Mouse (Mus musculus): ENCODE measurements around the gene Cep83. TPM values are rescaled to one million over a fixed set of nuclear protein-coding genes. Genes with fewer than 3 reads are reported as not detected.

Gene Cep83
- 21.9 and 23.8 TPM in 2 replicates for polyA plus RNA-seq (2015; fragmentation: Nextera tagmentation; extraction: Ambion mirVana)

DNA sequence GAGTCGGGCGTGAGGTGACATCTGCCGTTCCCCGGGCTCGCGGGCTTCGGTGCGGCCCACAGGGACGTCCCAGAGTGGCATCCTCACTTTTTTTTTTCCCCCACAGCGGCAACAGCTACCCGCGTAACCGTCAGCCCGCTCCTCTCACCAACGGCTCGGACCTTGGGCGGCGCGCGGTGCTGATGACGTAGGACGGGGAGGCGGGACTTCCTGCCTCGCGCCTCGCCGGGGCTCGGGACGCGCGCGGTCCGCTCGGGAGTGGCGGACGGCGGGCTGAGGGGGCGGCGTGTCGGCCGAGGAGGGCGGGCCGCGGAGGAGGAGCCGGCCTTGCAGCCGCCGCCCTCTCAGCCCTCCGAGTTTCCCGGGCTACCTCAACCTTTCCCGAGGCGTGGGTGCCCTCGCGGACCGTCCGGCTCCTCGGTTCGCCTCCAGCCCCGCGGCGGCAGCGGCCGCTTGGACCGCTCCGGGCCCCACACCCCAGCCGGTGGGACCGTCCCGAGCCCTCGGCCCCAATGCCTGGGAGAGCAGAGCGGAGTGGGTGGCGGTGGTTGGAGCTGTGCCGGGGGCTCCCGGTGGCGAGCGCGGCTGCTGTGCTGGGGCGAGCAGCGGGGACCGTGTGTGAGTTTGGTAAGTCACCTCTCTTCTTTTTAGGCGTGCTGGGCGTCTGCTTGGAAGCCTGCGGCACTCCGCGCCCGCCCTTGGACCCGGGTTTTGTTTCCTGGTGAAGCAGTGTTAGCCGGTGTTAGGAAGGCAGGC lies at the start of gene Cep83:
Cep83 (plus strand) TSS at position 235 of the 756 bp plus-strand sequence.
- WGBS, result under 1% methylated on average over 63 of the region's 86 CpGs
- peak within 1 kb of the TSS; percentile 93 for H3K4me3 ChIP-seq
- H3K4me1 ChIP-seq, result peaks cover 19% of the 10 kb centered on the region
- H3K27me3 ChIP-seq, result no peaks in the 10 kb centered on the region
- peak within 1 kb of the TSS; percentile 87 for H3K27ac ChIP-seq
- H3K9me3 ChIP-seq (replicated peaks), result no peaks in the 10 kb centered on the region
- H3K9ac ChIP-seq, result peak within 1 kb of the TSS; percentile 95
- peak; percentile 98 for ATAC-seq
- 0 out of 2 replicates have a peak, but pooled peaks cover 2% of the 10 kb centered on the region for H3K36me3 ChIP-seq (ENCODE audit: poor library complexity, severe bottlenecking)
- H3K4me2 ChIP-seq, result peak within 1 kb of the TSS; percentile 86

GRCm38 (mm10) chr10:94639281-94639680 lies 49.2 kb upstream of the Cep83 start:
- H3K9ac ChIP-seq, result no peak overlapping the region
- no peaks in the 10 kb centered on the region for H3K4me1 ChIP-seq
- H3K27me3 ChIP-seq, result no peaks in the 10 kb centered on the region
- no peak overlapping the region for H3K27ac ChIP-seq
- 81% methylated on average over 5 of the region's 5 CpGs for WGBS
- no peak overlapping the region for H3K4me2 ChIP-seq
- ATAC-seq, result no peak
- no peaks in the 10 kb centered on the region for H3K36me3 ChIP-seq (ENCODE audit: poor library complexity, severe bottlenecking)
- no peak overlapping the region for H3K4me3 ChIP-seq
- no peaks in the 10 kb centered on the region for H3K9me3 ChIP-seq (replicated peaks)

DNA sequence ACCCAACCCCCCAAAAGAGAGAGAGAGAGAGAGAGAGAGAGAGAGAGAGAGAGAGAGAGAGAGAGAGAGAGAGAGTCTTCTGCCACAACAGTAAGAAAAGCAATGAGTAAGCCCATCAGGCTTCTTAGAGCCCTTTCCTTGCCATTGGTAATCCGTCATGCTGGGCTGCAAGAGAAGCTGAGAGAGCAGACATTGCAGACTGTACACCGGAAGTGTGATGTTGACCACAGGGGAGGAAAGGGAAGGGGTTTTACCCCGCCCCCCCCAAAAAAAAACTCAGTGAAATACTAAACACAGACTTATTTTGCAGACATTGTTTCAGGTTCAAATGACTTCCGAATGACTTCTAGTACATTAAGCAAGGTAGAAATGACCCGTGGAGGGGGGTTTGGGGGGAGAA lies 48.4 kb upstream of the Cep83 start:
- no peaks in the 10 kb centered on the region for H3K4me1 ChIP-seq
- 78% methylated on average over 5 of the region's 5 CpGs for WGBS
- ATAC-seq, result no peak
- H3K9me3 ChIP-seq (replicated peaks), result no peaks in the 10 kb centered on the region
- H3K36me3 ChIP-seq (ENCODE audit: poor library complexity, severe bottlenecking), result no peaks in the 10 kb centered on the region
- no peak overlapping the region for H3K27ac ChIP-seq
- H3K9ac ChIP-seq, result no peak overlapping the region
- H3K4me3 ChIP-seq, result no peak overlapping the region
- no peak overlapping the region for H3K4me2 ChIP-seq
- H3K27me3 ChIP-seq, result no peaks in the 10 kb centered on the region

DNA sequence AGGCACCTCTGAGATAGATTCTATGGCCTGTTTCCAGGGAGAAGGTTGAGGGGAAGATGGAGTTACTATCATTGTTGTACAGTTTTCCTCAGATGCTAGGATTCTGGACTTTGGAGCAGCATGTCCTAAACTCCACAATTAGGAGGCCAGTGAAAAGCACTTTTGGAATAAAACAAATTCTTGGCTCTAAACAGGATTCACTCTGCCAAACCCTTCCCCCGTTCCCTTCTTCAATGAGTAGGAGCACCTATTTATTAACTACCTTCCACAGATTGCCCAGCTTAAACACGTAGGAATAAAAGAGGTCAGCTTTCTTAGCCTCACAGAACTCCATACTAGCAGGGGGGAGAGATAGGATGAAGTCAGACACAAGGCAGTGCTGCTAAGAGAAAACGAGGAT lies 24.4 kb upstream of the Cep83 start:
- Histone ChIP-seq H3K27me3 (no peaks in the 10 kb centered on the region), H3K9me3 (replicated peaks) (no peaks in the 10 kb centered on the region)
- no peak for ATAC-seq

DNA sequence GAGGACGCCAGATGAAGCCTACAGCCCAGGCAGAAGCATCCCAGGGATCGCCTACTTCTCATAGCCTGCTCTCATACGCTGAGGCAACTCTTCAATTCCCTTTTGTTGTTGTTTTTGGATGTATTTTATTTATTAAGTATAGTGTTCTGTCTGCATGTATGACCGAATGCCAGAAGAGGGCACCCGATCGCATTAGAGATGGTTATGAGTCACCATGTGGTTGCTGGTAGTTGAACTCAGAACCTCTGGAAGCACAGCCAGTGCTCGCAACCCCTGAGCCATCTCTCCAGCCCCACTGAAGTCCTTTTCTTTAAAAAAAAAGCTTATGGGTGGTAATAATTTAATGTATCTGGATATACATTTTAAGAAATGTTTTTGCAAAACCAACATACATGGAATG lies 24.0 kb upstream of the Cep83 start:
- Histone ChIP-seq H3K27ac (no peak overlapping the region), H3K27me3 (no peaks in the 10 kb centered on the region), H3K9ac (no peak overlapping the region), H3K4me3 (no peak overlapping the region), H3K4me2 (no peak overlapping the region), H3K9me3 (replicated peaks) (no peaks in the 10 kb centered on the region), H3K4me1 (no peaks in the 10 kb centered on the region), H3K36me3 (ENCODE audit: poor library complexity, severe bottlenecking) (no peaks in the 10 kb centered on the region)
- WGBS, result 95% methylated on average over 7 of the region's 7 CpGs
- no peak for ATAC-seq

More for the DNA sequence above, 24.4 kb upstream of the Cep83 start:
- Histone ChIP-seq H3K9ac (no peak overlapping the region), H3K4me3 (no peak overlapping the region), H3K27ac (no peak overlapping the region), H3K36me3 (ENCODE audit: poor library complexity, severe bottlenecking) (no peaks in the 10 kb centered on the region), H3K4me1 (no peaks in the 10 kb centered on the region), H3K4me2 (no peak overlapping the region)
- WGBS, result 72% methylated on average over 3 of the region's 3 CpGs

DNA sequence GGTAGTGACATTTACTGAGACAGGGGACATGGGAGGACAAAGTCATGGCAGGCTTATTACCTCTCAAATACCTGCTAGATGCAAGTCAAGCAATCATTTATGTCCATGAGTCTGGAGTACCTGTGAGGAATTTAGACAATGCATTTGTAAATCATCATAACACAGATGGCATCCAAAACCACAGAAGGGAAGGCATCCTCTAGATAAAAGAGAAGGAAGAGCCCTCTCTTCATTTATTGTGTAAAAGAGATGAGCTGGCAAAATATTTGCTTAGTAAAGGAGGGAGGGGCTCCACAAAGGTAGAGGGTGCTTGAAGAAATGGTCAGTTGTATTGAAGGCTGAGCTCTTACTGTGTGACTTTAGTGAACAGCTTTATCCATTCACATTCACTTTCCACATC lies 20.3 kb upstream of the Cep83 start:
- Histone ChIP-seq H3K4me2 (no peak overlapping the region), H3K27me3 (no peaks in the 10 kb centered on the region), H3K9ac (no peak overlapping the region), H3K36me3 (ENCODE audit: poor library complexity, severe bottlenecking) (no peaks in the 10 kb centered on the region), H3K4me3 (no peak overlapping the region), H3K9me3 (replicated peaks) (no peaks in the 10 kb centered on the region), H3K4me1 (no peaks in the 10 kb centered on the region), H3K27ac (no peak overlapping the region)
- ATAC-seq, result no peak

- peak; percentile 83 for ATAC-seq
- 0 out of 2 replicates have a peak, but pooled peaks cover 2% of the 10 kb centered on the region for H3K36me3 ChIP-seq (ENCODE audit: poor library complexity, severe bottlenecking)
- peak overlapping the region; percentile 86 for H3K4me2 ChIP-seq
- no peaks in the 10 kb centered on the region for H3K9me3 ChIP-seq (replicated peaks)
- peak overlapping the region; percentile 93 for H3K4me3 ChIP-seq
- peak overlapping the region; percentile 95 for H3K9ac ChIP-seq
- WGBS, result 2% methylated on average over 20 of the region's 20 CpGs
- H3K27ac ChIP-seq, result peak overlapping the region; percentile 87
- no peaks in the 10 kb centered on the region for H3K27me3 ChIP-seq
- peaks cover 19% of the 10 kb centered on the region for H3K4me1 ChIP-seq
Observed at GRCm38 (mm10) chr10:94687801-94688419, 544 bp upstream of the Cep83 start.

- Histone ChIP-seq H3K9ac (peak overlapping the region; percentile 95), H3K4me1 (peaks cover 19% of the 10 kb centered on the region), H3K27ac (peak overlapping the region; percentile 87), H3K36me3 (ENCODE audit: poor library complexity, severe bottlenecking) (0 out of 2 replicates have a peak, but pooled peaks cover 2% of the 10 kb centered on the region), H3K9me3 (replicated peaks) (no peaks in the 10 kb centered on the region), H3K4me3 (peak overlapping the region; percentile 93), H3K4me2 (peak overlapping the region; percentile 86), H3K27me3 (no peaks in the 10 kb centered on the region)
- ATAC-seq, result no peak
- WGBS, result under 1% methylated on average over 7 of the region's 7 CpGs
Observed at GRCm38 (mm10) chr10:94689176-94689510, 689 bp downstream of the Cep83 start.

DNA sequence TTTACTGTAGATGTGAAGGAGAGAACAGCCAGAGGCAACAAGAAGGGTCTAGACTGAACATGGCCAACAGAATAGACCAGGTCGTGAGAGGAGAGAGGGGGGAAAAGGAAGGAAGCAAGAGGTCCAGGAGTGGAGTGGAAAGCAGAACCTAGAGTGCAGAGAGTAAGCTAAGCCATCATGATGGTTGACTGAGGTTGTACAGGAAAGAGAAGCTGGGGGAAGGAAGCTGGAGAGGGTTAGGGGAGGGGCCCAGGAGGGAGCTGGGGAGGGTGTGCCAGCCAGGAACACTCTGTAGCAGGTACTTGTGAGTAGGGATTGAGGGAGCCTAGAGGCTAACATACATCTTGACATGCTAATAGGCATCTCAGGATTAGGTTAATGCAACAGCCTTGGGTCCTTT lies 1.9 kb downstream of the Cep83 start:
- Histone ChIP-seq H3K27me3 (no peaks in the 10 kb centered on the region), H3K4me2 (peak overlapping the region; percentile 21; the same call in 1 of the 2 replicates), H3K9ac (no peak overlapping the region), H3K4me1 (peaks cover 19% of the 10 kb centered on the region), H3K9me3 (replicated peaks) (0 out of 2 replicates have a peak, but pooled peaks cover 4% of the 10 kb centered on the region), H3K36me3 (ENCODE audit: poor library complexity, severe bottlenecking) (0 out of 2 replicates have a peak, but pooled peaks cover 2% of the 10 kb centered on the region), H3K4me3 (0 out of 2 replicates have a peak overlapping the region, but pooled peaks have one; percentile 3), H3K27ac (no peak overlapping the region)
- ATAC-seq, result no peak
- WGBS, result 75% methylated on average over 1 of the region's 1 CpGs

GRCm38 (mm10) chr10:94692163-94692562 lies 3.7 kb downstream of the Cep83 start:
- H3K4me1 ChIP-seq, result peaks cover 19% of the 10 kb centered on the region
- H3K9me3 ChIP-seq (replicated peaks), result 0 out of 2 replicates have a peak, but pooled peaks cover 4% of the 10 kb centered on the region
- no peak for ATAC-seq
- no peak overlapping the region for H3K27ac ChIP-seq
- H3K9ac ChIP-seq, result no peak overlapping the region
- no peak overlapping the region for H3K4me3 ChIP-seq
- 96% methylated on average over 4 of the region's 4 CpGs for WGBS
- no peaks in the 10 kb centered on the region for H3K27me3 ChIP-seq
- no peak overlapping the region for H3K4me2 ChIP-seq
- 0 out of 2 replicates have a peak, but pooled peaks cover 2% of the 10 kb centered on the region for H3K36me3 ChIP-seq (ENCODE audit: poor library complexity, severe bottlenecking)

- peaks cover 18% of the 10 kb centered on the region for H3K4me1 ChIP-seq
- H3K4me3 ChIP-seq, result no peak overlapping the region
- no peak overlapping the region for H3K27ac ChIP-seq
- no peaks in the 10 kb centered on the region for H3K27me3 ChIP-seq
- H3K9ac ChIP-seq, result no peak overlapping the region
- H3K36me3 ChIP-seq (ENCODE audit: poor library complexity, severe bottlenecking), result no peaks in the 10 kb centered on the region
- H3K4me2 ChIP-seq, result no peak overlapping the region
- no peak for ATAC-seq
- 85% methylated on average over 4 of the region's 4 CpGs for WGBS
- no peaks in the 10 kb centered on the region for H3K9me3 ChIP-seq (replicated peaks)
Observed at GRCm38 (mm10) chr10:94705643-94706258, 17.3 kb downstream of the Cep83 start.

- 97% methylated on average over 2 of the region's 2 CpGs for WGBS
- Histone ChIP-seq H3K4me3 (no peak overlapping the region), H3K4me2 (no peak overlapping the region), H3K9ac (no peak overlapping the region), H3K27me3 (no peaks in the 10 kb centered on the region), H3K27ac (no peak overlapping the region), H3K4me1 (peaks cover 18% of the 10 kb centered on the region), H3K36me3 (ENCODE audit: poor library complexity, severe bottlenecking) (no peaks in the 10 kb centered on the region), H3K9me3 (replicated peaks) (no peaks in the 10 kb centered on the region)
- no peak for ATAC-seq
Observed at GRCm38 (mm10) chr10:94706695-94707094, 18.2 kb downstream of the Cep83 start.

Measured in forebrain, embryonic 13.5 days (tissue).